Mouse (Mus musculus) thymus, adult 2 months (tissue): ENCODE results near the gene Pygo1. TPM values are rescaled to one million over a fixed set of nuclear protein-coding genes. Genes with fewer than 3 reads are reported as not detected.

ENCODE experiments used
- DNase-seq: peaks from one replicate; pipeline ENCODE4 v3.0.0; 2021
- H3K27ac ChIP-seq: fragments of 200-500 bp; 2 replicates; pipeline ENCODE4 v1.5.1; 2012; ENCODE audit warnings: low read length, control low read depth; ENCODE audit not compliant: control insufficient read depth, insufficient read depth
- H3K27me3 ChIP-seq: fragments of 200-500 bp; 2 replicates; pipeline ENCODE4 v1.6.1; 2012; ENCODE audit warnings: mild to moderate bottlenecking, low read length, moderate library complexity, mixed read lengths; ENCODE audit not compliant: control insufficient read depth, insufficient read depth
- H3K36me3 ChIP-seq: fragments of 200-500 bp; 2 replicates; pipeline ENCODE4 v1.6.1; 2012; ENCODE audit warnings: mild to moderate bottlenecking, low read length, moderate library complexity; ENCODE audit not compliant: control insufficient read depth, insufficient read depth
- H3K4me1 ChIP-seq: fragments of 200-500 bp; replicated peaks from 2 replicates; pipeline ENCODE4 v1.6.1; 2012; ENCODE audit warnings: low read length; ENCODE audit not compliant: control insufficient read depth, insufficient read depth
- H3K4me3 ChIP-seq: fragments of 200-500 bp; 2 replicates; pipeline ENCODE4 v1.5.1; 2012; ENCODE audit warnings: mild to moderate bottlenecking, low read length, control low read depth, moderate library complexity; ENCODE audit not compliant: control insufficient read depth, insufficient read depth
- CTCF ChIP-seq: fragments of 200-500 bp; IDR thresholded peaks from 2 replicates; pipeline ENCODE4 v1.5.1; 2012; ENCODE audit warnings: mild to moderate bottlenecking, control low read depth, low read length, moderate library complexity, borderline replicate concordance; ENCODE audit not compliant: control insufficient read depth, poor library complexity, insufficient read depth; ENCODE audit errors: extremely low read depth
- POLR2A ChIP-seq: fragments of 200-500 bp; IDR thresholded peaks from 2 replicates; pipeline ENCODE4 v1.6.1; 2012; ENCODE audit warnings: mild to moderate bottlenecking, low read length, control low read depth, moderate library complexity; ENCODE audit not compliant: control insufficient read depth, poor library complexity, insufficient read depth; ENCODE audit errors: extremely low read depth
- WGBS: fragments of 180-500 bp; shearing (Covaris S2); methylation state at CpG from one replicate; pipeline ENCODE4 v1.1.7; 2018; 5-methylcytosine and 5-hydroxymethylcytosine counted together
- polyA plus RNA-seq: library from polyadenylated mRNA; depleted of rRNA; stranded (reverse); fragments of >200 nt; gene quantifications from 2 replicates; pipeline ENCODE4 v1.2.3, GENCODE M21; 2012; rRNA removed

Gene Pygo1
- polyA plus RNA-seq, 1 experiment: 0.38 TPM

DNA sequence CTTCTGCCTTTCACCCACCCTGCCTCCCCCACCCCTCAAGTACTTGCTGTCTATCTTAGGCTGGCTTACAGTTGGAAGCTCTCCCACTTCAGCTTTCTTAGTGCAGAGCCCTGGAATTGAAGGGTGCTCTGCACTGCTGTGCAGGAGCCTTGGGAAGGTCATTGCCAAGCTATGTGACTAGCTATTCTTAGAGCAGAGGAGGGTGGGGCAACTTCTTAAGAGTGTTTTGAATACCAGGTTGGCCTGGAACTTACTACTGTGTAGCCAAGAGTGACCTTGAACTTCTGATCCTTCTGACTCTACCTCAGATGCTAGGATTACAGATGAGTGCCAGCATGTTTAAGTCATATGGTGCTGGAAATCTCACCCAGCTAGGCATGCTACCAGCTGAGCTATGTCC lies 70.7 kb downstream of the Pygo1 start:
- H3K36me3 ChIP-seq: peaks cover 12% of the 10 kb centered on the region; the same call in 1 of the 2 replicates
- DNase-seq: no peak
- no peaks in the 10 kb centered on the region for H3K27me3 ChIP-seq
- no peak overlapping the region for H3K4me3 ChIP-seq
- H3K27ac ChIP-seq: no peak overlapping the region
- TF ChIP-seq CTCF: no peak
- no peak for TF ChIP-seq POLR2A
- 0 out of 2 replicates have a peak, but pooled peaks cover 2% of the 10 kb centered on the region for H3K4me1 ChIP-seq

DNA sequence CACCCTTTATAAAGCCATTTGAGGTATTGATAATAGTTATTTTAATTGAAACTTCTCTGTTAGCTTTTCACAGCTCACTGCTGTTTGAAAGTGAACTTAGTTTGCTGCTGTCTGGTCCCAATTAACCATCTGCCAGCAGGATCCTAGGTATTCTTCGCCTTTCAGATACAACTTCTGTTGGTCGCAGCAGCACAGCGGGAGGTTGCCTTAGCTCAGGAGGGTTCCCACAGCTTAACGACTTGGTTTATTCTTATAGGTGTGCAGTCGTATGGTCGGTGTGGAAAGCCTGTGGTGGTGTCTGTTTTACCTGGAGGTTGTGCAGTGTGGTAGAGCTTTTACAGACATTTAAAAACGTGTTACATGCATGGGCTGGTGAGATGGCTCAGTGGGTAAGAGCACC lies 71.4 kb downstream of the Pygo1 start:
- no peak for DNase-seq
- 97% methylated on average over 7 of the region's 7 CpGs for WGBS
- Histone ChIP-seq H3K27me3 (no peaks in the 10 kb centered on the region), H3K4me3 (no peak overlapping the region), H3K27ac (no peak overlapping the region), H3K4me1 (0 out of 2 replicates have a peak, but pooled peaks cover 2% of the 10 kb centered on the region), H3K36me3 (peaks cover 19% of the 10 kb centered on the region)
- TF ChIP-seq POLR2A (no peak), CTCF (no peak)

DNA sequence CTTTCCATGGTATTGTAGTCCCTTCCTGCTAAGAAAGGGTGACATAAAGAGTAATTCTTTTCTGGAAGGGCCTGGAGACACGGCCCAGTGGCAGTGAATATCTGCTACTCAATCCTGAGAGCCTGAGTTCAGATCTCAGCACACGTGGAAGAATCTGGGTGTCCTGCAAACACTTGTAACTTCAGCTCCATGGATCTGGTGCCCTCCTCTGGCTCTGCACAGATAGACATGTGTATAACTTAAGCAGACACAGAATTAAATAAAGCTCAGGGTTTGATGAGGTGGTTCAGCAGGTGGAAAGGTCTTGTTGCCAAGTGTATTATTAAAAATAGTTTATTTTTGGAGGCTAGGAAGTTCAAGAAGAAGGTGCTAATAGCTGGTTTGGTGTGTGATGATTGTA lies 75.0 kb downstream of the Pygo1 start:
- H3K27ac ChIP-seq: no peak overlapping the region
- WGBS: 85% methylated on average over 2 of the region's 2 CpGs
- H3K36me3 ChIP-seq: peaks cover 36% of the 10 kb centered on the region
- H3K27me3 ChIP-seq: no peaks in the 10 kb centered on the region
- H3K4me1 ChIP-seq: 0 out of 2 replicates have a peak, but pooled peaks cover 2% of the 10 kb centered on the region
- DNase-seq: no peak
- H3K4me3 ChIP-seq: no peak overlapping the region
- no peak for TF ChIP-seq CTCF
- no peak for TF ChIP-seq POLR2A

- Histone ChIP-seq H3K4me1 (0 out of 2 replicates have a peak, but pooled peaks cover 2% of the 10 kb centered on the region), H3K27me3 (no peaks in the 10 kb centered on the region), H3K36me3 (peaks cover 45% of the 10 kb centered on the region), H3K4me3 (no peak overlapping the region), H3K27ac (no peak overlapping the region)
- 94% methylated on average over 13 of the region's 13 CpGs for WGBS
- no peak for DNase-seq
- TF ChIP-seq CTCF (no peak), POLR2A (no peak)
These were observed 76.0 kb downstream of the Pygo1 start for GRCm38 (mm10) chr9:73001314-73002011.

Other genes starting within 250 kb of the Pygo1 start
- gene Prtg, start 118.8 kb upstream of the Pygo1 start, polyA plus RNA-seq: 0.06 and 0.07 TPM in 2 replicates
- gene Dyx1c1, start 33.1 kb downstream of the Pygo1 start, polyA plus RNA-seq: 0.19 and 0.29 TPM in 2 replicates
- not detected in 2 replicates for gene Gm44503, start 33.2 kb downstream of the Pygo1 start, polyA plus RNA-seq
- 5.5 and 6.0 TPM in 2 replicates for gene Ccpg1os, start 59.7 kb downstream of the Pygo1 start, polyA plus RNA-seq
- 11.6 and 12.3 TPM in 2 replicates for gene Ccpg1, start 59.8 kb downstream of the Pygo1 start, polyA plus RNA-seq
- gene Pigb, start 114.7 kb downstream of the Pygo1 start, polyA plus RNA-seq: 8.2 and 11.7 TPM in 2 replicates
- 21.1 and 22.4 TPM in 2 replicates for gene Rab27a, start 119.2 kb downstream of the Pygo1 start, polyA plus RNA-seq
- 2.2 and 2.3 TPM in 2 replicates for gene Khdc3, start 176.2 kb downstream of the Pygo1 start, polyA plus RNA-seq
- gene Gm20509, start 176.8 kb downstream of the Pygo1 start, polyA plus RNA-seq: not detected in 2 replicates
- 25.8 and 26.3 TPM in 2 replicates for gene Rsl24d1, start 187.8 kb downstream of the Pygo1 start, polyA plus RNA-seq